Mouse (Mus musculus) right cerebral cortex, adult 2 months (tissue): ENCODE results near the gene Rbmxl1.

Source experiments
- DNase-seq, 2 experiments: peaks; one replicate each; pipeline ENCODE4 v3.0.0; 2021 to 2022; ENCODE audit warnings: low spot score in 2 of 2

The Rbmxl1 gene

GRCm38 (mm10) chr8:78493031-78493430, 15.7 kb downstream of the Rbmxl1 start:
- DNase-seq, result no peak

- DNase-seq, result no peak
Observed at GRCm38 (mm10) chr8:78489733-78490132, 19.0 kb downstream of the Rbmxl1 start.

GRCm38 (mm10) chr8:78477051-78477829, 31.5 kb downstream of the Rbmxl1 start:
- DNase-seq, result no peak

GRCm38 (mm10) chr8:78467889-78468288, 40.8 kb downstream of the Rbmxl1 start:
- DNase-seq, result no peak

- DNase-seq, result no peak
Observed at GRCm38 (mm10) chr8:78463941-78464340, 44.8 kb downstream of the Rbmxl1 start.

GRCm38 (mm10) chr8:78456441-78456840, 52.3 kb downstream of the Rbmxl1 start:
- DNase-seq, result no peak
